Mouse (Mus musculus): ENCODE measurements around the gene Cd3eap. TPM values are rescaled to one million over a fixed set of nuclear protein-coding genes. Genes with fewer than 3 reads are reported as not detected.

Cd3eap gene
- total RNA-seq, 2 experiments from 2014 or later = 7.8 to 9.8 TPM

GRCm38 (mm10) chr7:19332709-19333352, 26.5 kb downstream of the Cd3eap start:
- peak; percentile 78 for DNase-seq

- no peak for DNase-seq
Measured at GRCm38 (mm10) chr7:19331910-19332309, 27.4 kb downstream of the Cd3eap start.

DNA sequence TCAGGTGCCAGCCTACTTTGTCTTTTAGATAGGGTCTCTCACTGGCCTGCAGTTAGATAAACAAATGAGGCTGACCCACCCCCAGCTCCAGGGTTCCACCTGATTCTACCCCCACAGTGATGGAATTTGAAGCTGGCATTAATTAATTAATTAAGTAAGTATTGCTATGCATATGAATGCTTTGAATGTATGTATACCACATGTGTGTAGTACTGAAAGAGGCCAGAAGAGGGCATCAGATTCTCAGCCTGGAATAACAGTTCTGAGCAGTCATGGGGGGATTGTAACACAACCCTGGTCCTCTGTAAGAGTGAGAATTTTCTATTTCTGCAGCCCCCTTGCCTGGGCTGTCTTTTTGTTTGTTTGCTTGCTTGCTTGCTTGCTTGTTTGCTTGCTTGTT, 30.9 kb downstream of the Cd3eap start:
- DNase-seq = no peak

- DNase-seq = no peak
Measured at GRCm38 (mm10) chr7:19327782-19328181, 31.5 kb downstream of the Cd3eap start.

- peak; percentile 82 for DNase-seq
Measured at GRCm38 (mm10) chr7:19327128-19327527, 32.2 kb downstream of the Cd3eap start.

GRCm38 (mm10) chr7:19326359-19326758, 32.9 kb downstream of the Cd3eap start:
- DNase-seq = peak; percentile 87

GRCm38 (mm10) chr7:19325262-19326199, 33.8 kb downstream of the Cd3eap start:
- no peak for DNase-seq

DNA sequence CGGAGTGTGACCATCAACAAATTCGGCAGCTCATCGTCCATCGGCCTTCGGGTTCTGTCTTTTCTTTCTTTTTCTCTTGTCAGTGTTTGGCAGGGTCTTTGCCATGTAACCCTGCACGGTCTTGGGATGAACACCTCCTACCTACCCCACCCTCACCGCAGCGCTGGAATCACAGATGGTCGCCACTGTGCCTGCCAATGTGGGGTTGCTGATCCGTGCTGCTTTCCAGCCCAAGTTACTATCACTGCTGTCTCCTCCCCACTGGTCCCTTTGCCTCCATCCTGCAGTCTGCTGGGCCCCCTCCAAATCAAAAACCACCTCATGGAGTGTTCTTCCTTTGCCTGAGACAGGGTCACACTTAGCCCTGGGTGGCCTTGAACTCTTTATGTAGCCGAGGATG, 35.1 kb downstream of the Cd3eap start:
- no peak for DNase-seq

- no peak for DNase-seq
Measured at GRCm38 (mm10) chr7:19322489-19322888, 36.8 kb downstream of the Cd3eap start.

DNA sequence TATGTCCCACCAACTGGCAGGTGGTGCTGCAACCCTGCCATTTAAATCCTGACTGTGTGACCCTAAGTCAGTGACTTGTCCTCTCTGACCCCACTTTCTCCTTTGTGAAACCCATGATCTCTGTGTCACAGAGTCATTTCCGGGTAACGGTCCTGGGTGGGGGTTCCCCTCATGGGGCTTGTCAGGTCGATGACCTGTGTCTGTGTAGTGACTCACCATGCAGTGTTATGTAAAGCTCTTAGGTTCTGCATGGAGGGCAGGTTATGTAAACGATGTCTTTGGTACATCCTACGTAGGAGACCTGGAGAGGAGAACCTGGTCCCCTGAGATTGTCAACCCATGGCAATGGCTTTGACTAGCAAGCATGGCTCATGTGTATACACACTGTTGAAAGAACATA, 37.8 kb downstream of the Cd3eap start:
- no peak for DNase-seq

GRCm38 (mm10) chr7:19320637-19321036, 38.6 kb downstream of the Cd3eap start:
- DNase-seq = no peak

DNA sequence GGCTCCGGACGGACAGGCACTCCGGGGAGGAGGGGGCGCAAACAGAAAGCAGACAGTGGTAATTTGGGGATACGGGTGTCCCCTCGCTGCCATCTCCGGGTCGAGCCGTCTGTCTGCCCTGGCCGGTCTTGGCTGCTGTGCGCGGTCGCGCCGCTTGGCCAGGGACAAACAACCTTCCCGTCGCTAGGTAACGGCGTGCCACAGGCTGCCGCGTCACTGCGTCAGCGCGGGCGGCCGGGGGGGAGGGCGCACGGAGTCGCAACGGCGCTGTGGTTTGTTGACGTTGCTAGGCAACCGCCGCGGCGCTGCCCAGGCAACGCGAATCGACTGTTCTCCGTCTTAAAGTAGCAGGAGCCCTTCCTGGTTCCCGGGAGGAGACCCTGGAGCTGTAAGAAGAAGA, 39.4 kb downstream of the Cd3eap start:
- peak; percentile 96 for DNase-seq

DNA sequence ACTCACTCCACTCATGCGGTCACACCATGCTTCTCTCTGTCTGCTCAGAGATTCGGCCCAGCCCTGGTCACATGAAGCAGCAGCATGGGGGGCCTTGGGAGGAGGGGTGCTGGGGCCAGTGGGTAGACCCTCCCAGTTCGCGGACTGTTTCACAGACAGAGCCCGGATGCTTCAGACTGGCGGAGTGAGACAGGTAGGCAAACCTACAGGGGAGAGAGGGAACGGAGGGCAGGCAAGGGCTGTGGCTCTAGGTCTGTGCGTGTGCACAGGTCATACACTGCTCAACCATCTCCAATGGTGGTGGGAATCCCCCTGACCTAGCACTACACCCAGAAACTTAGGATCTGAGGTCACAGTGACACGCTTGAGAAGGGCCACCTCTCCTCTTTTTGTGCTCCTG, 39.8 kb downstream of the Cd3eap start:
- no peak for DNase-seq

DNA sequence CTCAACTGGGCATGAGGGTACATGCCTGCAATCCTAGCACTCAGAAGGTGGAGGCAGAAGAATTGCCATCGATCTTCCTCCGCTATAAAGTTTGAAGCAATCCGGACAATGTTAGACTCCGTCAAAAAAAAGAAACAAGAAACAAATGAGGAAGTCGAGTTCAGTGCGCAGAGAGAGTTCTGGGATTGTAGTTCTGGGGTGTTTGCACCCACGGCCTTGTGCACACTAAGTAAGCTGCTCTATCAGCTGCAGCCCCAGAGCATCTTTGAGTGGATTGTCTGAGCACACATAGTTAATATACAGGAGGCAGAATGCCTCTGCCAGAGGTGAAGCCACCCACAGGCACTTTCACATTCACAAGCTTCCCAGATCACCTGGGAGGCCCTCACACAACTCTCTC, 40.6 kb downstream of the Cd3eap start:
- no peak for DNase-seq

GRCm38 (mm10) chr7:19318201-19318600, 41.1 kb downstream of the Cd3eap start:
- no peak for DNase-seq

DNA sequence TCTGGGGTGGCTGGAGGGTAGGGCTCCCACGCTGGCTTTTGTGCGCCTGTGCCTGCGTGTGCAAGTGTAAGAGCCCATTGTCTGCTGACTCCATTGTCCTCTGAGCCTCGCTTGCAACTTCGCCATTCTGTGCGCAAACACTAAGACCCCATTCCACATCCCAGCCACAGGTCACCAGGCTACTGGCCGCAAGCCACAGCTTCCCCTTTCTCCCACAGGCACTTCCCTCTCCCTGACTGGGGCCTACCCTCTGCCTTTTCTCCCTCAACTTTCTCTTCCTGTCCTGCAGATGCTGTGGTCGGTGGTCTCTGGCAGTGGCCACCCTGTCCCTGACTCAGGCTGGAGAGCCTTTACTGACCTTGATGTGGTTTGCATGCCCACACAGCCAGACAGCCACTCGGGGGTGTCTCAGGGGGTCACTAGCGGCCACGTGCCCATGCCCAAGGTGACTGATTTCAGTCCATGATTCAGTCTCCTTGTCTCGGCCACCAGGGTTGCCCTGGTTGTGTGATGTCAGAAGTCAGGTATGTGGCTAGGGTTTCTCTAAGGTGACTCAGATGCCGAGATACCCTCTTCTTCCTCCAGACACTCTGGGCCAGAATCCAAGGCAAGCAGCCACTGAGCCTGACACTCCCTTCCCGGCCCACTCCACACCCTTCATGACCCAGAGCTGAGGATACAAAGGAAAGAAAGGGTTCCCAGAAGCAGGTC, 42.7 kb downstream of the Cd3eap start:
- no peak for DNase-seq

- DNase-seq = no peak
Measured at GRCm38 (mm10) chr7:19314033-19314432, 45.2 kb downstream of the Cd3eap start.

- no peak for DNase-seq
Measured at GRCm38 (mm10) chr7:19311991-19312390, 47.3 kb downstream of the Cd3eap start.

DNA sequence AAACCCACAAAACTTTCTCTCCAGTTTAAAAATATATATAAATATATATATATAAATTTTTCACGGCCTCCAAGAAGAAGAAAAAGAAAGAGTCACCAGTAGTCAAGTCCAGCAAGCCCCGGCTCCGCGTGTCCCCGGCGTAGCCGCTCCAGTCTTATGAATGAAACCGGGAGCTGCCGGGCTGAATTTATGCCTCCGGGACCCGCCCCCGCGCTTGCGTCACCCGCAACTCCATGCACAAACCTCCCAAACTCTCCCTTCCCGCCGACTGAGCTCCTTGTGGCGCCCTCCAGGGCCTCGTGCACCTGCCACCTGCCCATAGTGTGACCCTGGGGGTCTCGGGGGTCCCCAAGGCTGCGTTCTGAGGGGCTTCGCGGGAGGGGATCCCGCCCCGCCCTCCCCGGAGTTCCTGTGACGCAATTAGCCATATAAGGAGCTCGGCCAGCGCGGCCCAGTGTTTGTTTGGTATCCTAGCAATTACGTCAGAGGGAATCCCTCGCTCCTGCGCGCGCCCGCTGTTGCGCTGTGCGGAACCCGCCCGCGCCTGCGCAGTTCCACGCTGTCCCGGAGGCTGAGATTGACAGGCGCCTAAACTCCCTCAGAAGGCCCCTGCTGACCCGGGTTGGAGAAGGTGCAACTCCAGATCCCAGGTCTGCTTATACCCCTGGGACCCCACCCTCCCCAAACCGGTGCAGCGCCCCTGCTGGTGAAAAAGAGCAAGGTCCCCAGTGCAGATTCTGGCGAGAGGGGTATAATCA, 49.2 kb downstream of the Cd3eap start, which contains the start of gene Fosb:
Fosb (minus strand) TSS at position 168 of the 758 bp plus-strand sequence.
- peak; percentile 97 for DNase-seq

GRCm38 (mm10) chr7:19309278-19309883, 49.9 kb downstream of the Cd3eap start:
- DNase-seq = no peak

- DNase-seq = peak; percentile 94
Measured at GRCm38 (mm10) chr7:19308454-19309277, 50.6 kb downstream of the Cd3eap start.
